Mouse (Mus musculus) large intestine, adult 2 months (tissue): ENCODE measurements around the gene Tecr. TPM values are rescaled to one million over a fixed set of nuclear protein-coding genes. Genes with fewer than 3 reads are reported as not detected.

Source experiments
- DNase-seq: peaks from one replicate; pipeline ENCODE4 v3.0.0-alpha.2; 2012; ENCODE audit warnings: low read depth, low spot score
- WGBS: fragments of 180-500 bp; shearing (Covaris S2); methylation state at CpG from one replicate; pipeline ENCODE4 v1.1.7; 2018; 5-methylcytosine and 5-hydroxymethylcytosine counted together
- polyA plus RNA-seq: library from polyadenylated mRNA; depleted of rRNA; stranded (reverse); fragments of >200 nt; gene quantifications from 2 replicates; pipeline ENCODE4 v1.2.3, GENCODE M21; 2012; rRNA removed

Tecr gene
- 323 and 376 TPM in 2 replicates for polyA plus RNA-seq

- peak; percentile 90 for DNase-seq
- under 1% methylated on average over 69 of the region's 69 CpGs for WGBS
Measured at GRCm38 (mm10) chr8:83607661-83608397, at the start of gene Tecr, which contains the start of gene Dnajb1. TSS of gene Tecr (minus strand) at chr8:83607971. TSS of gene Dnajb1 (plus strand) at chr8:83608193.

GRCm38 (mm10) chr8:83656484-83657246 is 48.9 kb upstream of the Tecr start:
- WGBS = 85% methylated on average over 13 of the region's 13 CpGs
- DNase-seq = no peak

GRCm38 (mm10) chr8:83656043-83656442 is 48.3 kb upstream of the Tecr start:
- whole genome bisulfite sequencing = 91% methylated on average over 9 of the region's 9 CpGs
- DNase-seq = no peak

DNA sequence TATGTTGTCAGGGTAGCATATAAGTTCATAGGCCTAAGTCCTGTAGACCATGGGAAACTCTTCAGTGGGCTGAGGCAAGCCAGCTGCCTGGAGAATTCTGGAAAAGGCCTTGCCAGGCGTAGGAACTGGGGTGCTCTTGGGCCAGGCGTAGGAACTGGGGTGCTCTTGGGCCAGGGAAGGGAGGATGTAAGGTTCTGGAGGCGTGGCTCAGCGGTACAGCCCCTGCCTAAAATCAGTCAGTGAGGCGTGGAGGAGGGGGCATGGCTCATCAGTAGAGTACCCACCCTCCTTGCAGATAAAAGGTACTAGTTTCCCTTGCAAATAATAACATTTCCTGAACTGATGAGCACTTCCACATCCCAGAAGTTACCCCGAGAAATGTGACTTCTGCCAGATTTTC is 47.0 kb upstream of the Tecr start:
- DNase-seq = no peak
- 86% methylated on average over 6 of the region's 6 CpGs for WGBS

- WGBS = 17% methylated on average over 10 of the region's 10 CpGs
- no peak for DNase-seq
Measured at GRCm38 (mm10) chr8:83653662-83654017, 45.9 kb upstream of the Tecr start.

DNA sequence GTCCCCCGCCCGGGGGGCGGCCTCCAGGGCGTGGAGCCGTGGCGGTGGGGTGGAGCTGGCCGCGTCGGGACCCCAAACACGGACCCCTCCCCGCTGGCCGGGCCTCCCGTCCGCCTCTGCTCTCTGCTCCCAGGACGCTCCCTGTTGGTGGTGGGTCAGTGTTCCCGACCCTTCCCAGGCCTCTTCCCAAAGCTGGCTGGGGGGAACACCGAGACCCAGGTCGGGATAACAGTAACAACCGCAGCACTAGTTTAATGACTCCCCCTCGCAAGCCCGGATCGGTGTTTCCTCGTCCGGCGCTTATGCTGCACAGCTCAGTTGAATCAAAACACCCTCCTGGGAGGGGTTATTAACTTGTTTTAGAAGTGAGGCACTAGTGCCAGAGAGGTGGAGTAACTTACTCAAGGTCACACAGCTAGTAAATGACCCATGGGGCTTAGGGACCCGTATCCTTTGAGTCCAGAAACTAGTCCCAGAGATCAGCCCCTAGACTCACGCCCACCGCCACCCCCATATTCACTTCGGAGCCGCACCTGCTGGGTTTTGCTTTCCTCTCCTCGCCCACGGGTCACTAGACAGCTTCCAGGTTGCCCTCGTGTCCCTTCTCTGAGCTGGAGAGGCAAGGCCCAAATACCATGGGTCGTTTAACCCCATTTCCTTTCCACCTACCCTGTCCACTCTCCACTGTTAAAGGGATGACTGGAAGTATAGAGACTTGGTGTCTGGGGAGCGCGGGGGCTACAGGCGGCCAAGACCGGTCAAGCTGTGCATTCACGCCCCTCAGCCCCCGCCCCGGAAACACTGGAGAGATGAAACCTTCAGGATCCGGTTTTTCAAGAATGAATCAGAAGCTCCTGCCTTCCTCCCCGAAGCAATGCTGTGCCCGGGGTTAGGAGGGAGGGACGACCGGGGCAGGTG is 45.2 kb upstream of the Tecr start:
- WGBS = 1% methylated on average over 46 of the region's 46 CpGs
- no peak for DNase-seq

DNA sequence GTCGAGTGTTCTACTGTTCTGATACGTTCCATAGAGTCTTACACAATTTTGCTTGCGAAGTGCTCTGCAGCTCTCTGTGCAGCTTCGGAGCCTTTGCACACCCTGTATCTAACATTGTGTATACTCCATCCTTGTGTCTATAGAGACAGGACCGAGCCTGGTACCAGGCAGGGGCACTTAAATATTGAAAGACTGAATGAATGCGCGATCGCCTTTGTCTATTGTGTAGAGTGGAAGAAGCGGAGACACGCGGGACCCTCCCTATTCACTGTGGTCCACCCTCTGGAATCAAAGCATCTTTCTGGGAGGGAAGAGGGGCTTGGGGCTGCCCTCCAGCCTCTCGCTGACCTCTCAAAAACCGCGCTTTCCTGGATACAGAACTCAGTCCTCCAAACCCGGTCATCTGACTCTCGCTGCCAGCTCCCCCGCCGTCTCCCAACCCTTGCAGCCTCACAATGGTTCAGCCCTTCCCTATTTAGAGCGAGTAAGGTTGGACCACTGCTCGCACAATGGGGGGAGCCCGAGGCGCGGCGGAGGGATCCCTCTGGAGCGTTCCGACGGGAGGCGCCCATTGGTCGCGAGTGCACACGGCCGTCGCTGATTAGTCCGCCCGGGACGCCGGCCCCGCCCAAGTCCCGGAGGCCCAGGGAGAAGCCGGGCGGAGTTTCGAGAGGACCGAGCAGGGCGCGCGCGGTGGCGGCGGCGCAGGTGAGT is 44.4 kb upstream of the Tecr start, which contains the start of gene Gipc1:
Gene Gipc1 (plus strand): TSS at position 648 of the 714 bp plus-strand sequence.
- peak; percentile 93 for DNase-seq
- WGBS = 1% methylated on average over 50 of the region's 50 CpGs

DNA sequence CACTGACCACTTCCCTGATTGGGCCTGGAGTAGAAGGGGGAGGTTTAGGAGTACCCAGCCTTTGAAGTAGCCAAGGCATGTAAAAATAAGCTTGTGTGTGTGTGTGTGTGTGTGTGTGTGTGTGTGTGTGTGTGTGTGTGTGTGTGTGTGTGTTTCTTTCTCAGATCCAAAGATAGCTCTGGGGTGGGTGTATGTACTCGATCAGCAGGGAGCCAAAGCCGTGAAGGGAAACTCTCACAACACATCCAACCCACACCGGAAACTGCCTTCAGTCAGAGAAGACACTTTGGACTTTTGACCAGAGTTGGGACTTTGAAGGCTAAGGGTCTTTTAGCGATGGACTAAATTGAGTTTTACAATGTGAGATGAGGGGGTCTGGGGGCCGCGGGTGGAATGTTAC is 41.9 kb upstream of the Tecr start:
- 91% methylated on average over 6 of the region's 6 CpGs for WGBS

DNA sequence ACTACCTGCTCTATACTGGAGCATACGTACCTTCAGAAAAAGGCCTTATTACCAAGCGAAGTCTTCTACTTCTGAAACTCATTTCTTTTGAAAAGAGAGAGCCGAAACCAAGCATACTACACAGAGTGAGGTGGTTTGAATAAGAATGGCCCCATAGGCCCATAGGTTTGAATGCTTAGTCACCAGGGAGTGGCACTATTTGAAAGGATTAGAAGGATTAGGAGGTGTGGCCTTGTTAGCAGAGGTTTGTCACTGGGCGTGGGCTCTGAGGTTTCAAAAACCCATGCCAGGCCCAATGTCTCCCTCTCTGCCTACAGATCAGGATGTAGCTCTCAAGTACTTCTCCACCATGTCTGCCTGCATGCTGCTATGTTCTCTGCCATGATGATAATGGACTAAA is 40.3 kb upstream of the Tecr start:
- 97% methylated on average over 4 of the region's 4 CpGs for WGBS
- DNase-seq = no peak

More for the DNA sequence above, 41.9 kb upstream of the Tecr start:
- no peak for DNase-seq

GRCm38 (mm10) chr8:83647511-83647910 is 39.7 kb upstream of the Tecr start:
- DNase-seq = no peak
- WGBS = 95% methylated on average over 11 of the region's 11 CpGs

DNA sequence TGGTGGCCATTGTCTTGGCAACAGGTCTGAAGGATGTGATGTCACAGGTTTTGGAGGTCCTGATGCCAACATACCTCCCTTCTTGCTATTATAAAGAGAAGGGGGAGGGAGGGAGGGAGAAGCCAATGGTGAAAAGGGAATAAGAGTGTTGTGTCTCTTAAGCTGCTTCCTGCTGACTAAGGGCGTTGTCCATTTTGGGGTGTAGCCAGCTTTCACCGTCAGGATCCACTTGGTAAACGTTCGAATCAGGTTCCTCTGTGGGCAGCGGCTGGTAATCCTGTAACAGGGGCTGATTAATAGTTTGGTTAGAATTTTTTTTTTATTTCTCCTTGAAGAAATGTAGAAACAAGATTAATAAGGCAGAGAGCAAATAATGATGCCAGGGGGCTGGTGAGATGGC is 31.9 kb upstream of the Tecr start:
- 28% methylated on average over 5 of the region's 5 CpGs for WGBS
- DNase-seq = no peak

GRCm38 (mm10) chr8:83638856-83639255 is 31.1 kb upstream of the Tecr start:
- DNase-seq = no peak
- 72% methylated on average over 4 of the region's 4 CpGs for WGBS

DNA sequence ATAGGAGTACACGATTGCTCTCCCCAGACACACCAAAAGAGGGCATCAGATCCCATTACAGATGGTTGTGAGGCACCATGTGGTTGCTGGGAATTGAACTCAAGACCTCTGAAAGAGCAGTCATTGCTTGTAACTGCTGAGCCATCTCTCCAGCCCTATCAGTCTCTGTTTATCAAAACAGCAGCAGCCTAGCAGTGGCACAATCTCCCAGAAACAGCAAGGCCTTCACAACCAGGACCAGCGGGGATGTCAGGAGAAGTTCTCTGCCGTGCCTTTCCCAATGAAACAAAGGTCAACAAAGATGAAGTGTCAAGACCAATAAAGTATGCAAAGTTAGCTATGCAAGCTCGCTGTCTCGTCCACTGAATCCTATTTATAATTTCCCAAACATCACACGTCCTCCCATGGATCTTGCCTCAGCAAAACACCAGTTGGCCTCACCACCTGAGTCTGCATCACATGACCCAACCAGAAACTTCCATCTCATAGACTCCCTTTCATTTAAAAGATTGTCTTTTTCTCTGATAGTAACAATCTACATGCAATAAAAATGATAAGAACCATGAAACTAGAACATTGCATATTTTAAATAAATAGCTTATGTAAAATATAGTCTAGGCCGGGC is 24.4 kb upstream of the Tecr start:
- WGBS = 58% methylated on average over 7 of the region's 7 CpGs
- no peak for DNase-seq

DNA sequence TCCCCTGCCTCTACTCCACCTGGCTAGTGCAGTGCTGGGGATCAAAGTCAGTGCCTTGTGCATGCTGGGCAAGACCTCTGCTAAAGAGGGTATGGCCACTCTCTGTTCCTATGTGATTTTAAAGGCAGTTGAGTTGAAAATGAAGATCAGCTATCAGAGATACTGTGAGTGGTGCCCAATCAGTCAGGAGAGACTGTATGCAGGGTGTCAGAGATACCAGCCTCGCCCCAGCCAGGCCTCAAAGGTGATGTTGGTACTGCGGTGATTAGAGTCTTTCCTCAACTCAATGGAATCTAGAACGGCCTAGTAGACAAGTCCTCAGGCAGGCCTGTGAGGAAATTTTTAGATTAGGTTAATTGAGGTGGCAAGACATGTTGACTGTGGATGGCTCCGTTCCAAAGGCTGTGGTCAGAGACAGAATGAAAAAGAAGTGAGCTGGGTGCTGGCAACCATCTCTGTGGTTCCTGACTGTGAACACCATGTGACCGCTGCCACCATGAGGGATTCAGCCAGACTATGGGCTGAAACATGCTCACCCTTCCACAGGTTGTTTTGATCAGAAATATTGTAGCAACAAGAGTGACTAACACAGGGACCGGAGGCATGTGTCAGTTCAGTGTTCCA is 18.0 kb upstream of the Tecr start:
- WGBS = 83% methylated on average over 6 of the region's 6 CpGs
- no peak for DNase-seq

GRCm38 (mm10) chr8:83624739-83625138 is 17.0 kb upstream of the Tecr start:
- WGBS = 32% methylated on average over 3 of the region's 3 CpGs
- no peak for DNase-seq

DNA sequence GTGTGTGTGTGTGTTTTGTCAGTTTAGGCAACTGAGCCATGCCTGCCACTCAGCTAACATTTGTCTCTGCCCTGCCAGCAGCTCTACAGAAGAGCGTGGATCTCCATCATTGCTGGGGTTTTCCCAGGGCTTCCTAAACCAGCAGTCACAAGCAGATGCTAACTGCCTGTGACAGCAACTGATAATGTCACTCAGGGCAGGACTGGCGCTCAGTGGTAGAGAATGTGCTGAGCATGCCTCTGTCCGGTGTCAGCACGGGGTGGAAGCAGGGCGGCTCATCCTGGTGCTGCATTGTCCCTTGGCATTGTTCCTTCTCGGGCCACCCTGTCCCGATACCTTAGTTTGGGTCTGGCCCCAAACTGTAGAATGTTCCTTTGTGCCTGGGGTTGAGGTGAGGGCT is 15.8 kb upstream of the Tecr start:
- no peak for DNase-seq
- WGBS = 93% methylated on average over 7 of the region's 7 CpGs

DNA sequence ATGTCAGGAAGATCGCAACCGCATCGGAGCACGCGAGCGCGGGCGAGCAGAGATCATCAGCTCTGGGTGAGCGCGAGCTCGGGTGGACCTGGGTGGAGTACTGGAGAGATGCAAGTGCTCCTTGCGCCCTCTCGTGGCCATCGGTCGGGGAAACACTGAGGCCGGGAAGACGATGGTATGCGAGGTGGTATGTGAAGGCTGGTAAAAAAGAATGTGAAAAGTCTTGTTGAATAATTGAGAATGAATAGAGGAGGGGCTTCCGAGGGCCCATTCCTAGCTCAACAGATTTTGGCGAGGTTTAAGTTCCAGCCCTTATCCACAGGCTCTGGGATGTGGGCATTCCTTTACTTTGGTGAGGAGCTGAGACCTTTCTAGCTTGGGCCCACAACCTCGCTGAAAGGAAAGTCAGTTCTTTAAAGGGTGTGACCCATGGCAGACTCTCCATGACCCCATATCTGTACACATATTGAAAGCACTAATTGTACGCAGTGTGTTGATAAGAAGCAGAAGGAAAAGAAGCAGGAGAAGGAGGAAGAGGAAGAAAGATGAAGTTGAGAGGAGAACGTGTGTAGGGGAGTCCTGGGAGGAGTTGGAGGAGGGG is 14.7 kb upstream of the Tecr start:
- WGBS = 7% methylated on average over 23 of the region's 23 CpGs
- DNase-seq = peak; percentile 69
